Comparison of ENCODE assay signal across 8 mouse cellular contexts in genomic region chr7:123398828-123399227, GRCm38 (mm10). TPM values are rescaled to one million over a fixed set of nuclear protein-coding genes. Genes with fewer than 3 reads are reported as not detected.
DNase-seq lines count a peak whose midpoint lies in the region; ATAC-seq and TF ChIP-seq lines count a peak whose summit lies in the region.

No protein-coding gene starts in this region.

- WGBS in heart, embryonic 11.5 days (ENCODE audit: insufficient replicate concordance) = 23% methylated on average over 7 of the region's 7 CpGs
- WGBS in lung, adult 2 months = 23% methylated on average over 7 of the region's 7 CpGs

- H3K9ac ChIP-seq in heart, embryonic 11.5 days (ENCODE audit: low read depth, low read length) = no peak overlapping the region

- no peak overlapping the region for H3K4me2 ChIP-seq in heart, embryonic 11.5 days

- TF ChIP-seq POLR2A in lung, adult 2 months (IDR thresholded peaks at IDR 0.05; ENCODE audit: borderline replicate concordance, extremely low read depth, low read depth, low read length) = no peak

- no peaks in the 10 kb centered on the region for H3K9me3 ChIP-seq in heart, embryonic 11.5 days (replicated peaks; ENCODE audit: control insufficient read depth, low read length)

- H3K4me3 ChIP-seq in heart, embryonic 11.5 days (ENCODE audit: low read depth, low read length) = no peak overlapping the region
- no peak overlapping the region for H3K4me3 ChIP-seq in lung, adult 2 months (replicated peaks; ENCODE audit: extremely low read depth, low read depth, low read length)

- peak; percentile 70 to 82 for DNase-seq in heart, adult 18-20 months
- no peak for DNase-seq in heart, adult 11 months
- DNase-seq in adrenal gland, adult 18-20 months (ENCODE audit: low spot score in 2 of 2) = peak; percentile 30 to 56
- DNase-seq in embryo, embryonic 10.5 days (ENCODE audit: low spot score) = peak; percentile 89
- peak; percentile 72 for DNase-seq in kidney, postnatal 10 days
- DNase-seq in lung, adult 2 months = peak; percentile 44
- peak; percentile 15 for DNase-seq in right cerebral cortex, postnatal 25 days

- H3K27me3 ChIP-seq in heart, embryonic 11.5 days (ENCODE audit: control insufficient read depth, insufficient read depth, low read length) = no peaks in the 10 kb centered on the region

- peak; percentile 30; the same call in 1 of the 2 replicates for TF ChIP-seq CTCF in lung, adult 2 months (IDR thresholded peaks at IDR 0.05; ENCODE audit: insufficient read depth, low read length)

- H3K27ac ChIP-seq in heart, embryonic 11.5 days (ENCODE audit: low read depth, low read length) = no peak overlapping the region

- peaks cover 6% of the 10 kb centered on the region for H3K4me1 ChIP-seq in heart, embryonic 11.5 days (ENCODE audit: control insufficient read depth, insufficient read depth, low read length)
- no peaks in the 10 kb centered on the region for H3K4me1 ChIP-seq in lung, adult 2 months (ENCODE audit: control insufficient read depth, insufficient read depth, low read length)

- ATAC-seq in heart, embryonic 11.5 days (replicated peaks; ENCODE audit: insufficient number of reproducible peaks, low FRiP score, low TSS enrichment) = peak; percentile 65; the same call in 1 of the 2 replicates

- H3K36me3 ChIP-seq in heart, embryonic 11.5 days (ENCODE audit: control insufficient read depth, insufficient read depth, low read length) = peaks cover 3% of the 10 kb centered on the region; the same call in 1 of the 2 replicates

RNA-seq across cellular contexts. Expression of gene Arhgap17, which starts 29.1 kb away (rescaled TPM):
- 10 to 100 TPM; 12.5 to 16.2 TPM for total RNA-seq in heart, adult 18-20 months (2021)
- total RNA-seq in adrenal gland, adult 18-20 months (2021) = 10 to 100 TPM; 35.6 to 51.9 TPM
- 21.1 and 23.0 TPM in 2 replicates for polyA plus RNA-seq in heart, embryonic 11.5 days (2014; fragmentation: Nextera tagmentation; extraction: Ambion mirVana)
- polyA plus RNA-seq in lung, adult 2 months (2012; rRNA removed) = 28.5 and 35.3 TPM in 2 replicates

RNA-seq across cellular contexts. Expression of gene Lcmt1, which starts 29.2 kb away (rescaled TPM):
- 10 to 100 TPM; 21.8 to 22.1 TPM for total RNA-seq in heart, adult 18-20 months (2021)
- total RNA-seq in adrenal gland, adult 18-20 months (2021) = 10 to 100 TPM; 25.9 to 26.6 TPM
- polyA plus RNA-seq in heart, embryonic 11.5 days (2014; fragmentation: Nextera tagmentation; extraction: Ambion mirVana) = 40.6 and 47.4 TPM in 2 replicates
- polyA plus RNA-seq in lung, adult 2 months (2012; rRNA removed) = 15.2 and 17.8 TPM in 2 replicates
